Mouse (Mus musculus) limb, embryonic 15.5 days (tissue): ENCODE measurements around the gene Rftn1. TPM values are rescaled to one million over a fixed set of nuclear protein-coding genes. Genes with fewer than 3 reads are reported as not detected.

ENCODE experiments used
- ATAC-seq: fragments of 200-750 bp; cut with Nextera tagmentation; 2 replicates; pipeline ENCODE4 v1.8.0; 2017; ENCODE audit warnings: low read depth, moderate TSS enrichment; ENCODE audit not compliant: insufficient number of reproducible peaks, low FRiP score, low TSS enrichment
- H3K27ac ChIP-seq: fragments of 300-500 bp; sonication (generic); 2 replicates; pipeline ENCODE4 v1.5.1; 2015; ENCODE audit warnings: moderate library complexity, mild to moderate bottlenecking, inconsistent platforms
- H3K27me3 ChIP-seq: fragments of 300-500 bp; sonication (generic); 2 replicates; pipeline ENCODE4 v1.6.1; 2015; ENCODE audit warnings: inconsistent platforms
- H3K36me3 ChIP-seq: fragments of 300-500 bp; sonication (generic); 2 replicates; pipeline ENCODE4 v1.6.1; 2015; ENCODE audit warnings: inconsistent platforms
- H3K4me1 ChIP-seq: fragments of 300-500 bp; sonication (generic); 2 replicates; pipeline ENCODE4 v1.6.1; 2015; ENCODE audit warnings: inconsistent platforms
- H3K4me2 ChIP-seq: fragments of 300-500 bp; sonication (generic); 2 replicates; pipeline ENCODE4 v1.6.1; 2015; ENCODE audit warnings: mild to moderate bottlenecking, inconsistent platforms
- H3K4me3 ChIP-seq: fragments of 300-500 bp; sonication (generic); 2 replicates; pipeline ENCODE4 v1.5.1; 2015; ENCODE audit warnings: mild to moderate bottlenecking, inconsistent platforms
- H3K9ac ChIP-seq: fragments of 300-500 bp; sonication (generic); 2 replicates; pipeline ENCODE4 v1.6.1; 2015; ENCODE audit warnings: inconsistent platforms
- H3K9me3 ChIP-seq: fragments of 300-500 bp; sonication (generic); 2 replicates; pipeline ENCODE4 v1.6.1; 2016; ENCODE audit warnings: inconsistent platforms
- WGBS: fragments of 180-500 bp; shearing (Covaris S2); methylation state at CpG from one replicate; pipeline ENCODE4 v1.1.7; 2015; 5-methylcytosine and 5-hydroxymethylcytosine counted together
- polyA plus RNA-seq: library from polyadenylated mRNA; unstranded; fragments of >200 nt; fragmentation: Nextera tagmentation; extraction: Ambion mirVana; gene quantifications from 2 replicates; pipeline ENCODE4 v1.2.1, GENCODE M21; 2015

Rftn1 gene
- polyA plus RNA-seq, 1 experiment from 2014 or later: 18.0 TPM

DNA sequence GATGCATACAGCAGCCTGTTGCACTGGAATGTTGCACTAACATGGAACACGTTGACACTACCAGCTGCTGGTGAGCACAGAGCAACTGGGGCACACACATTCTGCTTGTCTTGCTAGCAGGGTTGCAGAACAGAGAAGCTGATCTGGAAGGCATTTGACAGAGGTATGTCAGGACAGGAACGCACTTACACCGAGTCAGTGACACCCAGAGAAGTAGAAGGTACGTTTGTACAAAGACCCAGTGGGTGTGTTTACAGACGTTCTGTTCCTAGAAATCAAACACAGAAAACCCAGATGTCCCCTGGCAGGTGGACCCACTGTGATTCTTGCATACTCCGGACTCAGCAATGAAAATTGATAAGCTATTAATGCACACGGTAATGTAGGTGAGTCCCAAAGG is 215.0 kb downstream of the Rftn1 start:
- no peak for ATAC-seq
- H3K9me3 ChIP-seq: no peaks in the 10 kb centered on the region
- H3K27me3 ChIP-seq: no peaks in the 10 kb centered on the region
- no peak overlapping the region for H3K9ac ChIP-seq
- H3K36me3 ChIP-seq: no peaks in the 10 kb centered on the region
- WGBS: 51% methylated on average over 7 of the region's 7 CpGs
- H3K4me2 ChIP-seq: no peak overlapping the region
- no peaks in the 10 kb centered on the region for H3K4me1 ChIP-seq
- no peak overlapping the region for H3K4me3 ChIP-seq
- no peak overlapping the region for H3K27ac ChIP-seq

- no peaks in the 10 kb centered on the region for H3K27me3 ChIP-seq
Observed at GRCm38 (mm10) chr17:49974996-49975395, 215.5 kb downstream of the Rftn1 start.

DNA sequence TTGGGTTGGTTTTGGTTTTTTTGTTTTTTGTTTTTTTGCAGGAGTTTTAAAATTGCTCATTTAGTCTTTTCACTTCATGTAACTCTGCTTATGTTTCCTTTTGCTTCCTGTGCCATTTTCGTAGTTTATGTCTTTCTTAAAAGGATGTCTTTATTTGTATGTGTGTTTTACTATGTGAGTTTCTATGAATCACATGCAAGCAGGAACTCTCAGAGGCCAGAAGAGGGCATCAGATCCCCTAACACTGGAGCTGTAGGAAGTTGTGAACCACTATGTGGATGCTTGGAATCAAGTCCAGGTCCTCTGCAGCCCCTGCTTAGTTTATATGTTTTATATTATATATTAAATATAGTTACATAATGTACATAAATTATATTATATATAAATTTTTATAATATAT is 218.3 kb downstream of the Rftn1 start:
- no peaks in the 10 kb centered on the region for H3K4me1 ChIP-seq
- ATAC-seq: no peak
- 89% methylated on average over 1 of the region's 1 CpGs for WGBS
- no peak overlapping the region for H3K4me3 ChIP-seq
- H3K9ac ChIP-seq: no peak overlapping the region
- H3K27me3 ChIP-seq: no peaks in the 10 kb centered on the region
- H3K36me3 ChIP-seq: no peaks in the 10 kb centered on the region
- H3K27ac ChIP-seq: no peak overlapping the region
- H3K4me2 ChIP-seq: no peak overlapping the region
- H3K9me3 ChIP-seq: no peaks in the 10 kb centered on the region

More at GRCm38 (mm10) chr17:49974996-49975395, 215.5 kb downstream of the Rftn1 start:
- Histone ChIP-seq H3K9me3 (no peaks in the 10 kb centered on the region), H3K4me1 (no peaks in the 10 kb centered on the region), H3K4me3 (no peak overlapping the region), H3K4me2 (no peak overlapping the region), H3K36me3 (no peaks in the 10 kb centered on the region), H3K27ac (no peak overlapping the region), H3K9ac (no peak overlapping the region)
- ATAC-seq: no peak
- WGBS: 74% methylated on average over 6 of the region's 6 CpGs

DNA sequence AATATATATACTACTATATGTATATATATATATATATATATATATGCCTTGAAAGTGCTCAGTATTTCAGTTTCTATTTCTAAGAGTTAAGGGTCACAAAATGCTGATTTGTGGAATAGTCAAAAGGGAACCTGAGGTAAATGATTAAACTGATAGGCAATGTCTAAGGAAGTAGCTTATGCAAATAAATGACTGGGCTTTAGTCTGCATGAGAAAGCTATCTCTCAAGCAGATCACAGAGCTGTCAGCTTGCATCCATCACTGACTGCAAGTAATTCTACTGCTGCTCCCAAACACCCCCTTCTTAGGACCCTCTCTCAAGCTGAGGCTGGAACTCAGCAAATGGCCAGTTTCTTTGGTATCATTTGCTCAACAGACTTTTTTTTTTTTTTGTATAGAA is 219.4 kb downstream of the Rftn1 start:
- Histone ChIP-seq H3K36me3 (no peaks in the 10 kb centered on the region), H3K27me3 (no peaks in the 10 kb centered on the region), H3K4me2 (no peak overlapping the region), H3K9me3 (no peaks in the 10 kb centered on the region), H3K9ac (no peak overlapping the region), H3K4me1 (no peaks in the 10 kb centered on the region), H3K27ac (no peak overlapping the region), H3K4me3 (no peak overlapping the region)
- no peak for ATAC-seq

DNA sequence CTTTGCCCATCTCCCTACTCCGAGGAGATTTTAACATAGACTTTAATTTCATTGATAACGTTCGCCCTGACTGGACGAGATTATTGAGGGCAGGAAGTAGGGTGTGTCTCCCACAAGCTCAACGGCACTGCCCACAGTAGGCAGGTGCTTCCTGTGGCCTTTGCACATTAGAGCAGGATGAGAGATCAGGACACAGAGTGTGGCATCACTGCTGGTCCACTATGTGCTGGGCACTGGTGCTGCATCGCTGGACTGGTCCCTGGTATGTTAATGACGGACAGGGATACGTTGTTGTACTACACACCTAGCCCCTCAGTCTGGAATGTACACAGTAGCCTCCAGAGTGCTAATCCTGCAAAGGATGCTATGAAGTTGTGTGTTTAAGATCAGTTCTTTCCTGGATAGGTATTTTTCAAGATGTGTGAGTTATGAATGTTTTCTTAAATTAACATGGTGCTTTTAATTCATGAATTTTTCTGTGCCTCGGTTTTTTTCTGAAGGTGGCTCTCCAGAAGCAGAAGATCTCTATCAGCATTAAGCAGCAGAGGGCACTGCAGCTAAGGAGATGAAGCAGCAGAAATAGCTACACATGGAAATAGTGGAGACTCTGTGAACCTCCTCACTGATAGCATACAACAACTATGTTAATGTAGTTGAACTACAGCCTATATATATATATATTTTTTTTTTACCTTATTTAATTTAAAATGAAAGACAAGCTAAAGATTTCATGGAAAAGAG is 221.8 kb downstream of the Rftn1 start:
- no peaks in the 10 kb centered on the region for H3K36me3 ChIP-seq
- no peak overlapping the region for H3K9ac ChIP-seq
- no peaks in the 10 kb centered on the region for H3K27me3 ChIP-seq
- whole genome bisulfite sequencing: 67% methylated on average over 9 of the region's 9 CpGs
- H3K9me3 ChIP-seq: no peaks in the 10 kb centered on the region
- no peaks in the 10 kb centered on the region for H3K4me1 ChIP-seq
- H3K27ac ChIP-seq: no peak overlapping the region
- H3K4me3 ChIP-seq: no peak overlapping the region
- no peak for ATAC-seq
- no peak overlapping the region for H3K4me2 ChIP-seq

DNA sequence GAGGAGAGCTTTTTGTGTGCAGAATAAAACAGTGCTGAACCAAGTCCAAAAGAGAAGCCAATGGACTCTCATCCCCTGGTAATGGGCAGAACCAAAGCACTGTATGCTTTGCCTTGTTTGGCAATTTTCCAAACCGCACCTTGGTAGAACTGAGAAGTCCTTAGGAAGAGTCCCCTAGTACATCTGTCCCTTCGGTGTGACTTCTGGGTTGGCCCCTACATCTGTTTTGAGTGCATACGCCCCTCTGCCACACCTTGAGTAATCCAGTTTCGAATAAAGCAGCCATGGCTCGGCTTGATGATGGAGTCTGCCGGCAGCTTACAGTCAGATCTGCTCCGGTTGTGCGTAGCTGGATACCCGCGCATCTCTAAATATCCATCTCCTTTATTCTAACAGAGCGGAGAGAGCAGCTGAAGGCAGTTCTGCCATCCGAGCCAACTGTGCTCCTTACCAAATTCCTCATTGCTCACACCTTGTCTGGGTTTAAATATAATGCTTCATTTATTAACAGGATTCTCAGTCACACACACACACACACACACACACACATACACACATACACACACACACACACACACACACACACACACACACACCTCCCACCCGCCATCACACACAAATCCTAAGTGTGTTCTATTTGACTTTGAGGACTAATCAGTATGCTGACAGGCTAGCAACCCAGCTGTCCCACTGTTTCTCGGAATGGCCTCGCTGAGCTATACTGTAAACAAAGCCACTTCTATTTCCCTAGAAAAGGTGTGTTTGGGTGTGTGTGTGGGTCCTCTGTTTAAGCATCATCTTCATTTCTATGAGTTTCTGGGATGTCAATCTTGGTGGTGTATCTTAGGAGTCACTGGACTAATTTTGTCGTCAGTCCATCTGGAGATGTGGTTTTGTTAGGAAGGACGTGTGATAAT is 224.4 kb downstream of the Rftn1 start:
- no peak for ATAC-seq
- H3K4me2 ChIP-seq: no peak overlapping the region
- H3K4me1 ChIP-seq: no peaks in the 10 kb centered on the region
- no peaks in the 10 kb centered on the region for H3K27me3 ChIP-seq
- no peak overlapping the region for H3K4me3 ChIP-seq
- WGBS: 81% methylated on average over 17 of the region's 17 CpGs
- no peak overlapping the region for H3K27ac ChIP-seq
- H3K36me3 ChIP-seq: no peaks in the 10 kb centered on the region
- H3K9me3 ChIP-seq: no peaks in the 10 kb centered on the region
- no peak overlapping the region for H3K9ac ChIP-seq

- no peak for ATAC-seq
- Histone ChIP-seq H3K9me3 (no peaks in the 10 kb centered on the region), H3K9ac (no peak overlapping the region), H3K4me1 (no peaks in the 10 kb centered on the region), H3K27me3 (no peaks in the 10 kb centered on the region), H3K4me3 (no peak overlapping the region), H3K4me2 (no peak overlapping the region), H3K27ac (no peak overlapping the region), H3K36me3 (no peaks in the 10 kb centered on the region)
- 74% methylated on average over 7 of the region's 7 CpGs for WGBS
Observed at GRCm38 (mm10) chr17:49965035-49965434, 225.4 kb downstream of the Rftn1 start.

DNA sequence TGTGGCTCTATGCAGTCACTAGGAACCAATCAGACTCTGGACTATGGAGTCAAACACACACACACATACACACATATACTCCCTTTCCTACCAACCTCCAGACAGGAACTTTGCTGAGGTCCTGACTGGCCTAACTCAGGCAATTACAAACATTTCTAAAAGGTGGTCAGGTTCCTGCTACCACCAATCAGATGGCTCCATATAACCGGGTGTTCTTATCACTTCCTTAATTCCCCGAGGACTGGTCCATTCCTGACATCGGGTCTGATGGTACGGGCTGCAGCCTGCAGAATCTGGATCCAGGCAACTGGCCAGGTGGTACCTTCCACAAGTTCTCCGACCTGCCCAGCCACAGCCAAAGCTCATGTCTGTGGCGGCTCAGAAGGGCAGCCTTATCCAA is 226.0 kb downstream of the Rftn1 start:
- H3K4me3 ChIP-seq: no peak overlapping the region
- no peaks in the 10 kb centered on the region for H3K4me1 ChIP-seq
- no peak overlapping the region for H3K9ac ChIP-seq
- no peak for ATAC-seq
- H3K36me3 ChIP-seq: no peaks in the 10 kb centered on the region
- H3K27me3 ChIP-seq: no peaks in the 10 kb centered on the region
- no peaks in the 10 kb centered on the region for H3K9me3 ChIP-seq
- 88% methylated on average over 6 of the region's 6 CpGs for whole genome bisulfite sequencing
- H3K4me2 ChIP-seq: no peak overlapping the region
- H3K27ac ChIP-seq: no peak overlapping the region

DNA sequence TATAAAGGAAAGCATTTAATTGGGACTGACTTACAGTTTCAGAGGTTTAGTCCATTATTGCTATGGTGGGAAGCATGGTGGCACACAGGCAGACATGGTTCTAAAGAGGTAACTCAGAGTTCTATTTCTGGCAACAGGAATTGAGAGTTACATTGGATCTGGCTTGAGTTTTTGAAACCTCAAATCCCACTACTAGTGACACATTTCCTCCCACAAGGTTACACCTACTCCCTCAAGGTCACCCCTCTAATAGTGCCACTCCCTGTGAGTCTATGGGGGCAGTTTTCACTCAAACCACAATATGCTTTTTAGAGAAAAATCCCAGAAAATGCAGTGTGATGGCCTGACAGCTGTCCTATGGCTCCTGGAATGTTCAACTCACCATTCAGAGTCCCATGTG is 231.5 kb downstream of the Rftn1 start:
- no peaks in the 10 kb centered on the region for H3K4me1 ChIP-seq
- H3K4me3 ChIP-seq: no peak overlapping the region
- no peak overlapping the region for H3K4me2 ChIP-seq
- no peak for ATAC-seq
- no peaks in the 10 kb centered on the region for H3K36me3 ChIP-seq
- no peak overlapping the region for H3K27ac ChIP-seq
- H3K9ac ChIP-seq: no peak overlapping the region
- no peaks in the 10 kb centered on the region for H3K9me3 ChIP-seq
- H3K27me3 ChIP-seq: no peaks in the 10 kb centered on the region

DNA sequence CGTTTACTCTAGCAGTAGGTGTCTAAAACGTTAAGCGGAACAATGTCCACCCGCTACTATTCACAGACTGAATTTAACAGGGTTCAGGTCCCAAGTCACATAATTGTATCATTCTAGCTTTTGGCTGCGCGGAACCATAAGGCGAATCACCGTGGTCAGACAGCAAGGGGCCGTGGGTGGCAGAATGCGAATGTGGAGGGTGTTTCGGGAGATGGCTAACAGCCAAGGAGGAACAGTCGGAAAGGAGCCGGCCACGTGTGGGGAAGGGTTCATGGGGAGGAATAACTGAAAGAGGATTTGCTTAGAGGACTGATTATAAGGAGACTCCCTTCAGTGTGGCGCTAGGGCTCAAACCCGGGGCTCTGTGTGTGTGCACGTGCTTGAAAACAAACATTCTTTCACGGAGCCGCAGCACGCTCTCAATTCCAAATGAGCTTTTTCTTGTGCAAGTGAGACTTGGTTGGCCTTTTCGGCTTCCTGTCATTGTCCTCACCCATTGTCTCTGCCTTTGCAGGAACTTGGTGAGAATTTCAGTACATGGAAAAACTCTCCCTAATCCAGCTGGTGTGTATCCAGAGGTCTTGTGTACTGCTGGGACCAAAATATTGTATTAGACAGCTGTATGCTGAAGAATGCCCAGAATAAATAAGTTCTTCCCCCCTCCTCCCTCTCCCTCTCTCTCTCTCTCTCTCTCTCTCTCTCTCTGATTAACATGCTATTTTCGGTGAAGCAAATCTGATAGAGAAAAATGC is 238.4 kb downstream of the Rftn1 start:
- Histone ChIP-seq H3K36me3 (no peaks in the 10 kb centered on the region), H3K9ac (no peak overlapping the region), H3K27ac (no peak overlapping the region), H3K4me3 (0 out of 2 replicates have a peak overlapping the region, but pooled peaks have one; percentile 13), H3K9me3 (no peaks in the 10 kb centered on the region), H3K4me1 (no peaks in the 10 kb centered on the region), H3K4me2 (peak overlapping the region; percentile 33), H3K27me3 (peaks cover 6% of the 10 kb centered on the region; the same call in 1 of the 2 replicates)
- 45% methylated on average over 22 of the region's 22 CpGs for WGBS
- ATAC-seq: no peak

DNA sequence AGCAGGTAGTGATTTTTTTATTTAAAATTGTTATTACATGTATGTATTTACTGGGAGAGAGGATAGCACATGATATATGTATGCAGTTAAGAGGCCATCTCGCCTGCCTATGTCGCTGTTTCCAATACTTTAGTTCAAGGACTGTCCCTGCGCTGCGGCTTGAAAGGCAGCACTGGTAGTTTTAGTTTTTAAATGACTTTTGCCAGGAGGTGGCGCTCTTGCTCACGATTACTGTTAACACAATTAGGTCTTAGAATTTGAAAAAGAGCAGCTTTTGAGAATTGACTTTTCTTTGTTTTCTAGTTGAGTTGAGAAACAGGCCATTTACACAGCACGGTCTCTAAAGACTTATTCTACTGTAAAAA is 239.0 kb downstream of the Rftn1 start:
- H3K9me3 ChIP-seq: no peaks in the 10 kb centered on the region
- H3K36me3 ChIP-seq: no peaks in the 10 kb centered on the region
- H3K4me3 ChIP-seq: no peak overlapping the region
- no peak overlapping the region for H3K27ac ChIP-seq
- H3K9ac ChIP-seq: no peak overlapping the region
- H3K4me1 ChIP-seq: no peaks in the 10 kb centered on the region
- H3K4me2 ChIP-seq: peak overlapping the region; percentile 33; the same call in 1 of the 2 replicates
- WGBS: 9% methylated on average over 7 of the region's 7 CpGs
- H3K27me3 ChIP-seq: peaks cover 6% of the 10 kb centered on the region; the same call in 1 of the 2 replicates
- ATAC-seq: no peak

GRCm38 (mm10) chr17:49942674-49943073 is 247.8 kb downstream of the Rftn1 start:
- Histone ChIP-seq H3K4me1 (no peaks in the 10 kb centered on the region), H3K27me3 (no peaks in the 10 kb centered on the region), H3K9ac (no peak overlapping the region), H3K4me2 (no peak overlapping the region), H3K36me3 (no peaks in the 10 kb centered on the region), H3K4me3 (no peak overlapping the region), H3K9me3 (no peaks in the 10 kb centered on the region), H3K27ac (no peak overlapping the region)
- no peak for ATAC-seq
- 65% methylated on average over 6 of the region's 6 CpGs for WGBS
